Mouse (Mus musculus): ENCODE results near the gene Cyp4v3. TPM values are rescaled to one million over a fixed set of nuclear protein-coding genes. Genes with fewer than 3 reads are reported as not detected.
"Not testable (repeated sequence)": the region's sequence is repeated elsewhere in the genome, so short reads cannot be mapped to it uniquely, and the experiment has no call there.

Gene Cyp4v3
- total RNA-seq, 2 experiments from 2014 or later: 4.1 to 4.3 TPM

DNA sequence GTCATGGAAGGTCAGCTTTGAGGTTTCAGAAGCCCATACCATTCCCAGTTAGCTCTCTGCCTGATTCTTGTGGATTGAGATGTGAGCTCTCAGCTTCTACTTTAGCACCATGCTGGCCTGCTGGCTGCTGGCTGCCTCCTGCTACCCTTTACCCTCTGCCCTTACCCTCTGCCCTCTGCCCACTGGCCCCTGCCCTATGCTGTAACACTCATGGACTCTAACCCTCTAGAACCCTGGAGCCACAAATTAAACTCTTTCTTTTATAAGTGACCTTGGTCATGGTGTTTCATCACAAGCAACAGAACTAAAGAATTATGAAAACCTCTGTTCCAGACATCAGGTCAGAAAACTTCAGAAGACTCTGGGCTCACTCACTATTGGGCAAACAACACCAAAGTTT is 5.9 kb downstream of the Cyp4v3 start:
- DNase-seq (ENCODE audit: low spot score in 2 of 2); intact Hi-C loops (cut with DNase I): not testable (repeated sequence)

DNA sequence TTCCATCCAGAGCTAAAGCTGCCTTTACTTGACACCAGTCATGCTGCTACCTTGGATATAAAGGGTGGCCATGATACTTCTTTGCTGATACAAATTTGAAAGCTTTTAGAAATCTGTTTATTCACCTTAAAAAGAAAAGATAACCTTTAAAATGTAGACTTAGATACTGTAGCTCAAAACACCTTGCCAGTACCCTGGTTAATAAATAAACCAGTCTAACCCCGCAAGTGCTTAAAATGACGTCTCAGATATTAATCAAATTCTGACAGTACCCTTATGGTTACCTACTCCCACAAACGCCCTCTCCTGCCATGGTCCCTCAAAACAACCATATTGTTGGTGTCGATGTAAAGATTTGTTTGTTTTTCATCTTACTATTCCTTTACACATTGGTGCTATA is 8.9 kb downstream of the Cyp4v3 start:
- intact Hi-C loops (cut with DNase I): no loop called here
- DNase-seq (ENCODE audit: low spot score in 2 of 2): no peak

DNA sequence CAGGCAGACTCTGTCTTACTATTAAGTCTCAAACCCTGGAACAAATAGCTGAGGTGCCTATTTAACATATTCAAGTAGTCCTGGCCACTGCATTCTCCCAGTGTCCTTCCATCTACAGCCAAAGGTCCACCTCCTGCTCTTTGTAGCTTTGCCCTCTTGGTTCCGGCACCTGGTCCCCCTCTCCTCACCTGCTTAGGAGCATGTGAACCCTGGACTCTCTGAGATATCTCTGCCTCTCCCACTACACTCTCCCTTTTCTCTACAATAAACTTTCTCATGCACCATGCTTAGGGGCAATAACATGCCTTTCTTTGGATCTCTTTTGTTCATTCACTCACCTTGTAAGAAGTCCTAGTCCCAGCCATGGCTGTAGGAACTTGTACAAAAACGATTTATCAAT is 11.7 kb downstream of the Cyp4v3 start:
- intact Hi-C loops (cut with DNase I): no loop called here

DNA sequence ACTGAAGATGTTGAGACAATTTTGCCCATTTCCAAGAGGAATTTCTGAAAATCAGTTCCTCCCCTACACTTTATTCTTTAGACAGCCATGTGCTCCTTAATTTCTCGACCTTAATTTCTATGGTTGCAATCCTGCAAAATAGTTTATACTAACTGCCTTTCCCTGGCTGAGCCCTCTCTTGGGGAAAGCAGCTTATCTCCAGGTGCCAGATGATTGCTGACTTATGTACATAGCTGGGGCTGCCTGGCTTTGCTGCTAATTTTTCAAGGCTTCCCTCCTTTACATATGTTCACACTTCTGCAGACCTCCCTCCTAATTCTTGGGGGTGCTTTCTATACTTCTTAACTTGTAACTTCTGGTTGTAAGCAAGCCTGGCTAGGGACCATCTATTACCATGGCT is 12.1 kb downstream of the Cyp4v3 start:
- no peak for DNase-seq (ENCODE audit: low spot score in 2 of 2)
- intact Hi-C loops (cut with DNase I): no loop called here

More for the DNA sequence above, 11.7 kb downstream of the Cyp4v3 start:
- DNase-seq (ENCODE audit: low spot score in 2 of 2): no peak

DNA sequence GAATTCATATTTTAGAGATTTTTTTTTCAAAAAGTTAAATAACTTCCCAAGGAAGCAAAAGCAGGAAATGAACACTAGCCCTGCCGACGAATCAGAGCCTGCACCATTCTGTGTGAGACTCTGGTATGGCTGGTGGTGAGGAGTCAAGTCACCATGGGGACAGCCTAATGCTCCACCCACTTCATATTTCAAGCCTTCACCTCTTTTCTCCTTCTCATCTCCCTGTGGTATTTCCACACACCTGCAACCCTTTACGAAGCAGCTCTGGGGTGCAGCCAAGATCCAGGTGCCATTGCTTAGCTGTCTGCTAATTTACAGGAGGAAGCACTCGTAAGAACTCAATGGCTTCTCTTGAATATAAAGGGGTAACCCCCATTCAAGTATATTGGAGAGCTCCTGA is 22.0 kb downstream of the Cyp4v3 start:
- intact Hi-C loops (cut with DNase I): no loop called here
- no peak for DNase-seq (ENCODE audit: low spot score in 2 of 2)

DNA sequence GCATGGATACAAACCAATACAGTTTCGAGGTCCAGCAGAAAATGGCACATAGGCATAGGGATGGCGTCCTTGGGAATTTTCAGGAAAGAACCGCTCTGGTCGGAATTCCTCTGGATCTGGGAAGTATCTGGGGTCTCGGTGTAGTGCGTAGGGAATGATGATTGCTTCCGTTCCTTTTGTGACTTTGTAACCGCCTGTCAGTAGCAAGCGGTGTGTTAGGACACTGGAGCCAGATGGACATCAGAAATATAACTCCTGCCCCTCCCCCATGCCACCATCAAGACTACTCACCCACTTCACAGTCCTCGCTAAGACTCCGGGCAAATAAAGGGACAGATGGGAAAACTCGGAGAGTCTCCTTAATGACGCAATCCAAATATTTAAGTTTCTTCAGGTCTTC is 24.6 kb downstream of the Cyp4v3 start, which contains the start of gene Gm45753:
Gene Gm45753, minus strand, starts transcription at position 101 of the 400 bp plus-strand sequence.
- intact Hi-C loops (cut with DNase I): no loop called here
- DNase-seq (ENCODE audit: low spot score in 2 of 2): no peak

DNA sequence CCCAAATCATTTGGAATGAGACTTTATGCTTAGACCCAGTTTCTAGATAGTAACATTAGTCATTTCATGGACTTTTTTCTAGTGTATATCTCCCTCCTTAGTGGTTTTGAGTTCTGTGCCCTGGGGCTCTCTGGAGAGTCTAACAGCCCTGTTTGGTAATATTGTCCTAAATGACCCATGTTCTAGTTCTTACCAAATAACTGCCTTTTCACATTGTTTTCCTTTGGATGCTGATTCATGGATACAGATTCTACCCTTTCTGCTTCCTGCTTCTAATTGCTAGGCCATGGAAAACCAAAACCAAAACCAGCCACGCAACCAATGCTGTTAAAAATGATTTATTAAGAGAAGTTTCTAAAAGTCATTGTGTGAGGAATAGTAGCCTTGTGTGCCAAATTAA is 27.5 kb downstream of the Cyp4v3 start:
- intact Hi-C loops (cut with DNase I): no loop called here
- no peak for DNase-seq (ENCODE audit: low spot score in 2 of 2)

DNA sequence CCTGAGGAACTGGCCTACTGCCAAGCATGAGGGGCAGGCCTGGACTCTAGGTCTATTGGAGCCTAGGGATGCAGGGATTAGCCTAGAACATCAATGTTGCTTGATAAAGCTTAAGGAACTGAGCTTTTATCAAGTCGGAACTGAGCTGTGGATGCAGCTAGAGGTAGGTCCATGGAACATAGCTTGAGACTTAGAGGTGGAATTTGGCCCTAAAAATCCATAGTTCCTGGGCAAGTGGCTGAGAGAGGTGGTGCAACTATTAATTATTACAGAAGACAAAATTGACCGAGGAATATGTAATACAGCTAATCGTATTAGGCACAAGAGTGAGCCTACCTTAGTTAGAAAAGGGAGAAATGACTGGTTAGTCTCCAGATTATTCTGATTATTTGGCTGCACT is 28.7 kb downstream of the Cyp4v3 start:
- intact Hi-C loops (cut with DNase I): no loop called here
- DNase-seq (ENCODE audit: low spot score in 2 of 2): no peak

DNA sequence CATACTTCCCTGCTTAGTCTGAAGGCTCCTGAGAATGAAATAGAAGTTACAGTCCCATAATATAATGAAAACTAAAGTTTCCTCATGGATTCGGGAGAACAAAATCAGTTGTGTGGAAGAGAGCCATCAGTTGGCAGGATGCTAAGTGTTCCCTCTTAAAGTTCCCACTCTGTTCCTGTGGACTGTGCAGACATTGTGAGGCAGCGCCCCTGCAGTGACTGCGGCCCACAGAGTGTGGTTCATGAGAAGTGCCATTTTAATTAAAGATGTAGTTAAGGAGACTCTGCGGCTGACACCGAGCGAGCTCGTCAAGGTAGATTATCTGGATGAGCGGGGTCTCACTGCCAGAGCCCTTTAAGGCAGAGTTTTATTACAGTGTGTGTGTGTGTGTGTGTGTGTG is 30.6 kb downstream of the Cyp4v3 start:
- no peak for DNase-seq (ENCODE audit: low spot score in 2 of 2)

DNA sequence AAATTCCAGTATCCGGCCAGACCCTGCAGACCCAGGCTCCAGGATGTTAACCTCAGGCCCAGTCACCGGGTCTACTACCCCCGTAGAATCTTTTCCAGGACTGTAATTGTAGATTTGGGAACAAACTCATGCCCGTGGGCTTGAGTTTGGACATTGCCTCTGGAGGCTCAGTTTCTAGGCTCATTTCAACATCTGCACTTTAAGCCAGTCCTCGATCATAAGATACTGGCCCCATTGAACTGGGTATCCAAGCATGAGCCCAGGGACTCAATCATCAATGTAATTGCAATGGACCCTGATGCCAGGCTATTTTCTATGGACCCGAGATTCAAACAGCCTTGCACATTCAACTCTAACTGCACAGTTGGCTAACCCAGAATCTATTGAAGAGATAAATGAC is 37.7 kb downstream of the Cyp4v3 start:
- DNase-seq (ENCODE audit: low spot score in 2 of 2): no peak
- intact Hi-C loops (cut with DNase I): no loop called here

More for the DNA sequence above, 30.6 kb downstream of the Cyp4v3 start:
- intact Hi-C loops (cut with DNase I): no loop called here

DNA sequence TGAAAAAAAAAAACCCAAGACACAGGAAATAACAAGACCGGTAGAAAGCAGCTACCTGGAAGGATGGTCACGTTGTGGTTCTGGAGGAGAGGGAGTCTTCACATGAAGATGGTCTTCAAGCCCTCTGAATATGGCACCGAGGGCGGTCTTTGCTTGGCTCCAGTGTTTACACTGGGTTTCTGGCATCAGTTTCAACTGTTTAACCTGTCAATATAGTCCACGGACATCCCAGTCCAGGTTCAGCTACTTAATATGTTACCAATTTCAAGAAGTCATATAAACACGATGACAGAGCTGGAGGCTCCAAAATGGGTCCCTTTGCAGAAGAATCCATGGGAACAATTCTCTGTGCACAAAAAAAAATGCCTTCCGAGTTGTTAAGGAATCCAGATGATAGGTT is 38.3 kb downstream of the Cyp4v3 start, which contains the start of gene Klkb1:
Gene Klkb1, minus strand, starts transcription at position 173 of the 400 bp plus-strand sequence.
- intact Hi-C loops (cut with DNase I): no loop called here
- no peak for DNase-seq (ENCODE audit: low spot score in 2 of 2)

DNA sequence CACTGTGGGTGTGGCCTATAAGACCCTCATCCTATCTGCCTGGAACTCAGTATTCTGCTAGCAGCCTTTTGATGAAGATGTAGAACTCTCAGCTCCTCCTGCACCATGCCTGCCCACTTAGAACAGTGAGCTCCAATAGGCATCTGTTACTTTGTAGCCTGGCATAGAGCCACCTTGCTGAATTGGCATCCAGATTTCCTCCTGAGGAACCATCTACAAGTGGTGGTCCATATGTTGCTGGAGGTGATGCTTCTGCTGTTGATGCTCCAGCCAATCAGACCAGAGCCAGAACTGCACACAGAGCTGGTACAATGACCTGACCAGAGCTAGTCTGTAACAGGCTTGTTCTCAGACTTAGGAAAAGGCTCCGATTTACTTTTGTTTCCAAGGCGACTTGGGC is 41.2 kb downstream of the Cyp4v3 start:
- peak; percentile 19 to 37 for DNase-seq (ENCODE audit: low spot score in 2 of 2)
- intact Hi-C loops (cut with DNase I): no loop called here

DNA sequence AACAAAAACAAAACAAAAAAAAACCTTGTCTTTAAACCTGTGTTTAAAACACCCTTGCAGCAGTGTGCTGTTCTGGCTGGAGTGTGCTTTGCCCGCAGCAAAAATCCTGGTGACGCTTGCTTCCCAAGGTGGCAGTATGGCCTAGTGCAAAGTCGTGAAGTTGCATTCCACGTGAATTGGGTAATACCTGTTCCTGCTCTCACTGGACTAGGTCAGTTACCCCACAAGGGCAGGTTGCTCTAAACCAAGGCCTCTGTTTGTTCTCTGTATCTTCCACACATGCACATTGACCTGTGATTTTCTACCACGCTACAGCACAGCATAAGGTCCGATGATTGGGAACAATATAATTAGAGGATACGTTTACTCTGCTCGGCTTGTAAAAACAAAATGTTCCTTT is 51.4 kb downstream of the Cyp4v3 start:
- intact Hi-C loops (cut with DNase I): no loop called here
- DNase-seq (ENCODE audit: low spot score in 2 of 2): no peak

DNA sequence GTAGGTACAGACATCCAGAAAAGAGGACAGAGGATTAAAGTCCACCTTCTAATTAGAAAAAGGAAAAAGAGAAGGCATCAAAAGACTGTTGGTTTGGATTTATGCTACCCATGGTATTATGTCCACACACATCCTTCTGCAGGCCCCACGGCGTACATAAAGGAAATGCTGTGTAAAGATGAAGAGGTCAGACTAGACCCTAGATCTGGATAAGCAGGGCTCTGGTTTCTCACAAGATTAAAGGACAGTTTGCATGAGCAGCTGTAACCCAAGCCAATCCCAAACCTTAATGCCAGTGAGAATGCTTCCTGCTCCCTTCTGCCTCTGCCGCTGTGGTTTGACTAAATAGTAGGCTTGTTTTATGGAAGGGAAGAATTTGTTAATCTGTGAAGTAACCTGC is 55.6 kb downstream of the Cyp4v3 start:
- DNase-seq (ENCODE audit: low spot score in 2 of 2): no peak
- intact Hi-C loops (cut with DNase I): no loop called here

DNA sequence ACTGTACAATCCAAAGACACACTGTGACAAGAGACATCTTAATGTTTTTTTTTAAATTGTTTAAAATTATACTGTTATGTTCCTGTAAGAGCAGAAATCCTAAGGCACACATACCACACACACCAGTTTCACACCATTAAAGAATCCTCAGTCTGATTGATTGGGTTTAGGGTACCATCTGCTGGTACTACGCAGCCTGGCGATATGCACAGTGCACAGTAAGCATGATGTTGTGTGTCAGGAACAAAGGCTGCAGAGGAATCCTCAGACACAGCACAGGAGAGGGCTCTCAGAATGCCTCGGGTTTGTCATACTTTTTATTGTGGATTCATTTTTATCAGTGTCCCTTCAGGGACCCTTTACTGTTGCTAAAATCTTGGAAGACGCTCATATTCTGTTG is 58.7 kb downstream of the Cyp4v3 start:
- DNase-seq (ENCODE audit: low spot score in 2 of 2): no peak
- intact Hi-C loops (cut with DNase I): no loop called here

DNA sequence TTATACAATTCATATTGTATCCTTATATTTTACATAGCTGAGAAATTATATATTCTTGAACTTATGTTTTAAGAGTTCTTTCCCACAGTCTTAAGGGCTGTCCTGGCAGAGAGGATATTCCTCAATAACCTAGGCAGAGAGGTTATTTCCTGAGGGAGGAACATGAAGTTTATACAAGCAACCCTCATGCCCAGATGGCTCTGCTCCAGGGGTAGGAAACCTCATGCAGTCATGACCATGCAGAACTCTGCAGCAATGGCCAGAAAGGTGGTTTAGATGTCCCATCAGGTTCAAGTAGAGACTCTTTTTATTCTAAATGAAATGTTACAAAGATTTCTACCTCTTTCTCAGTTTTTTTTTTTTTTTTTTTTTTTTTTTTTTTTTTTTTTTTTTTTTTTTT is 64.0 kb downstream of the Cyp4v3 start:
- intact Hi-C loops (cut with DNase I): no loop called here
- DNase-seq (ENCODE audit: low spot score in 2 of 2): no peak

DNA sequence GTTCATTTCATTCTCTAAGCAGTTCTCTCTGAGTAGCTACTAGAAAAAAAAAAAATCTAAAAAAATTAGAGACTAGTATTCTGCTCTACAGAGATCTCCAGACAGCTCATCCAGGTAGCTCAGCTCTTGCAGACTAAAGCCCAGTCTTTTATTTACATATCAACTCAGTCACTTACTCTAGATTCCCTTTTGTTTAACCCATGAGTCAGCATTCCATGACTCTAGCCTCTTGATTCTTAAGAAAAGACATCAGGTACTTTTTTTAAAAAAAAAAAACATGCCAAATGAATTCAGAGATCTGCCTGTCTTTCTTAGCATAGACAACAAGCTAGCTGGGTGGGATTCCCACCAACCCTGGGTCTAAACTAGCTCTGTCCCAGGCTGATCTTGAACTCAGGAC is 64.5 kb downstream of the Cyp4v3 start:
- DNase-seq (ENCODE audit: low spot score in 2 of 2): no peak
- intact Hi-C loops (cut with DNase I): no loop called here

DNA sequence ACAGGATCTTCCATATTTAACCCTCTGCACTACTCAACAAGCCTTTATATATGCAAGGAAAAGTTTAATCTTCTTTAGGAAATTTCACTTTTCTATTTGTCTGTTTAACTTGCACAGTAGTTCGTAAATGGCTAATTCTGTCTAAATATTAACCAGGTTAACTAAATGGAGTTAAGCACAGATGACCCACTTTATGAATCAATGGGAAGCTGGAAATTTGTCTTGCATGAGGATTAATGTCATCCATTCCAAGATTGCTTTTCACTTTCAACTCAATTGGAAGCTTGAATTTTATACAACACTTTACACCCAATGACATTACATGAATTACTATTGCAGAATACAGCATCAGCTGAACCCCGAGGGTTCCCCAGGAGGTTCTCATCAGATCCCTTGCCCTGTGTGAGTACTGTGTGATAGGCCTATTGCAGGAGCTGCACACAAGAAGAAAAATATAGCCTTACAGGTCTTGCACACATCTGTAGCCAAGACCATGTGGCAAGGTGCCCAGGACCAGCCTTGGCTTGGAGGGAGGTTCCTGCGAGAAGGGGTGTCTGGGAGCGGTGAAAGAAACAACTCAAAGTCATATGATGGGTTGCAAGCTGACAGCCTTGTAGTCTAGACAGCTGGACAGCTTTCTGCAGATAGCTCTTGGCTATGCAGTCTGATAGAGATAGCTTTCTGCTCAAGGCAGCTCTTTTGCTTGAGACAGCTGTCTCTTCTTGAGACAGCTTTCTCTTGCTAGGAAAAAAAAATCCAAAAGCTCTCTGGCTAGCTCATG is 65.2 kb downstream of the Cyp4v3 start:
- intact Hi-C loops (cut with DNase I): no loop called here
- no peak for DNase-seq (ENCODE audit: low spot score in 2 of 2)

DNA sequence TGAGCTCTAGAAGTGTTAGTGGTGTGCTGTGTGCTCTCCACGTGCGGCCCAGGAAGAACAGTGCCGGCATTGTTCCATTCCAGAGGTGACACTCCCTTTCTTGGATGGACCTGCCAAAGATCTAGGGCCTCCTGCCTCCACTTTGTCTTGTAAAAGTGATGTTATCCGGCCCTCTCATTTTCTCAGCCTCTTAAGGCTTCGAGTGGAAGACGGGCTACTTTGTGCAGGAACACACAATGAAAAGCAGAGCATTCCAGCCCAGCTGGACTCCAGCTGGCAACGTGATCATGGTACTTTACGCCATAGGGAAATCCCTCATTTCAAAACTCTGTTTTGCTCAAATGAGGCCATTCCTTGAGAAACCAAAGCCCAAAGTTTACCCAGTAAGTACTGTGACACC is 66.0 kb downstream of the Cyp4v3 start:
- intact Hi-C loops (cut with DNase I): no loop called here
- no peak for DNase-seq (ENCODE audit: low spot score in 2 of 2)

DNA sequence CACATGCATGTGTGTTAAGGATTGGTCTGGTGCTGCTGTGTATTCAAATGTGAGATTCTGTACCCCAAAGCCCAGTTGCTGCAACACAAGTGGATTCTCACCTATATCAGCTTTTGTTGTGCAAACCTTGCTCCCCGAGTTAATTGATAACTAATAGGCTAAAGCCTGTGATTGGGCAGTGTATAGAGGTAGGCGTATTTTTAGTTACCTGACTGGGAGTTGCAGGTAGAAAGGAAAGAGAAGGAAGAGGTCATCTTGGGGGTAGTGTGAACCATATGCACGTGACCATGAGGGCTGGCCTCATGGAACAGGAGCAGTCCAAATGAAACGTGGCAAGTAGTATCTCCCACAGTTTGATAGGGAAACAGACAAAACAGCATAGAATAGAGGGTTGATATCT is 68.1 kb downstream of the Cyp4v3 start:
- intact Hi-C loops (cut with DNase I): no loop called here
- no peak for DNase-seq (ENCODE audit: low spot score in 2 of 2)

DNA sequence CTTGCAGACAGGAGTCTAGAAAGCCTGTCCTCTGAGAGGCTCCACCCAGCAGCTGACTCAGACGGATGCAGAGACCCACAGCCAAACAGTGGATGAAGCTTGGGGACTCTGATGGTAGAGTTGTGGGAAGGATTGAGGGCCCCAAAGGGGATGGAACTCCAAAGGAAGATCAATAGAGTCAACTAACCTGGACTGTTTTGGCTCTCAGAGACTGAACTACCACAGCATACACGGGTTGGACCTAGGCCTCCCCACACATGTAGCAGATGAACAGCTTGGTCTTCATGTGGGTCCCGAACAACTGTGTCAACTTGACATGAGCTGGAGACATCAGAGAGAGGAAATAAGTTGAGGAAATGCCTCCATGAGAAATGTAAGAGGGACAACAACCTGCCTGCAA is 70.2 kb downstream of the Cyp4v3 start:
- intact Hi-C loops (cut with DNase I): no loop called here
- no peak for DNase-seq (ENCODE audit: low spot score in 2 of 2)

DNA sequence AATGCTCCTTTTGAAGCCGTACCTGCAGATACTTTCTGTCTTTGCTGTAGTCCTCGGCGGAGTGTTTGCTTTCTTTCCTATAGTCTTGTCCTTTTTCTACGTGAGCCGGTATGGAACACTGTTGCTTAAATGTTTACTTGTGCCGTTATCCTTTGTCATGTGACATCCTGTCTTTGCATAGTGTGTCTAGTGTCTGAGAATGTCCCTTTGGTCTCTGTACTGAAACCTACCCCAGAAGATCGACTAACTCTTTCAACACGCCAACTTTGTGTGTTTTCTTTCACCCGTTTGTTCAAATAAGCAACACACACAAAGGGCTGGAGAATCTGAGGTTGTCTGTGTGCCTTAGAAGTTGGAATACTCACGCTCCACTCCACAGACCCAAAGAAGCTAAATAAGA is 71.1 kb downstream of the Cyp4v3 start, which contains the start of gene F11:
Gene F11, minus strand, starts transcription at position 112 of the 400 bp plus-strand sequence.
- intact Hi-C loops (cut with DNase I): no loop called here
- DNase-seq (ENCODE audit: low spot score in 2 of 2): no peak

Measured in left cerebral cortex, postnatal 14 days (tissue).